Mouse (Mus musculus): Measurements from ENCODE around the gene Osbpl10.

Osbpl10 gene

GRCm38 (mm10) chr9:115032786-115033185 lies 54.4 kb downstream of the Osbpl10 start:
- DNase-seq (ENCODE audit: low spot score): no peak

- DNase-seq (ENCODE audit: low spot score): no peak
Observed at GRCm38 (mm10) chr9:115034271-115034670, 55.9 kb downstream of the Osbpl10 start.

DNA sequence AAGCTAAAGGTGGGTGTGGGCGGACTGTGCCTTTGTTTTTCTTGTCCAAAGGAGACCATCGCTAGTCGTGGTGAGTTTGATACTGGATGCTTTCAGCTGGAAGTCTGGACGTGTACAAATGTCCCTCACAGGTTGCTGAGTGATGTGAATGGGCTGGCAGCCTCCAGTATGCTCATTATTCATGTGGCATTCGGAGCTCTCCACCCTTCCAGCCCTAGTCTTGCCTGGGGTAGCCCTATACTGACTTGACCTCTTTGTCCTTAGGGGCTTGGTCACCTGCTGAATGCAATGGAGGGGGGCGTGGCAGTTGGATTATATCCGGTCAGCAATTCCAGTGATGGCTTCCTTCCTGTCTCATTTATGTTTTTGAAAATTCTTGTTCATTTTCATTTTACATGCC lies 56.4 kb downstream of the Osbpl10 start:
- no peak for DNase-seq (ENCODE audit: low spot score)

GRCm38 (mm10) chr9:115038215-115038614 lies 59.8 kb downstream of the Osbpl10 start:
- DNase-seq (ENCODE audit: low spot score): no peak

- no peak for DNase-seq (ENCODE audit: low spot score)
Observed at GRCm38 (mm10) chr9:115038686-115039085, 60.3 kb downstream of the Osbpl10 start.

DNA sequence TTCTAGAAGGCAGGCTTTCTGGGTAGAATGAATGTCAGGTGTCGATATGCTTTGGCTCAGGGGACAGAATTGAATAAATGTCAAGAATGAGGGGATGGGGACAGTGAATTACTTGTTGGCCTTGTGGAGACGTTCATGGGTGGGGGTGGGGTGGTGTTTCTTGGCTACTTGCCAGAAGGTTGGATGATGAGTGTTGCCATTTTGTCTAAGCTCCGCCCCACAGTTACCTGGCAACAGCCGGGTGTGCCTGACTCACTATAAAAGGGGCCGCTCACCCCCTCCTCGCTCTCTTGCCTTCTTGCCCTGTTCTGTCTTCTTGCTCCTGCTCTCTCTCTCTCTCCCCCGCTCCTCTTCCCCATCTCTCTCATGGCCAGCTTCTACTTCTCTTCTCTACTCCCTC lies 60.9 kb downstream of the Osbpl10 start:
- no peak for DNase-seq (ENCODE audit: low spot score)

- no peak for DNase-seq (ENCODE audit: low spot score)
Observed at GRCm38 (mm10) chr9:115042571-115042970, 64.2 kb downstream of the Osbpl10 start.

- no peak for DNase-seq (ENCODE audit: low spot score)
Observed at GRCm38 (mm10) chr9:115042971-115043706, 64.8 kb downstream of the Osbpl10 start.

- DNase-seq (ENCODE audit: low spot score): no peak
Observed at GRCm38 (mm10) chr9:115043881-115044770, 65.8 kb downstream of the Osbpl10 start.

- no peak for DNase-seq (ENCODE audit: low spot score)
Observed at GRCm38 (mm10) chr9:115045087-115045800, 66.9 kb downstream of the Osbpl10 start.

GRCm38 (mm10) chr9:115046701-115047100 lies 68.3 kb downstream of the Osbpl10 start:
- DNase-seq (ENCODE audit: low spot score): no peak

GRCm38 (mm10) chr9:115048340-115048739 lies 70.0 kb downstream of the Osbpl10 start:
- DNase-seq (ENCODE audit: low spot score): no peak

GRCm38 (mm10) chr9:115048861-115049260 lies 70.5 kb downstream of the Osbpl10 start:
- DNase-seq (ENCODE audit: low spot score): no peak

- DNase-seq (ENCODE audit: low spot score): no peak
Observed at GRCm38 (mm10) chr9:115049981-115050720, 71.8 kb downstream of the Osbpl10 start.

DNA sequence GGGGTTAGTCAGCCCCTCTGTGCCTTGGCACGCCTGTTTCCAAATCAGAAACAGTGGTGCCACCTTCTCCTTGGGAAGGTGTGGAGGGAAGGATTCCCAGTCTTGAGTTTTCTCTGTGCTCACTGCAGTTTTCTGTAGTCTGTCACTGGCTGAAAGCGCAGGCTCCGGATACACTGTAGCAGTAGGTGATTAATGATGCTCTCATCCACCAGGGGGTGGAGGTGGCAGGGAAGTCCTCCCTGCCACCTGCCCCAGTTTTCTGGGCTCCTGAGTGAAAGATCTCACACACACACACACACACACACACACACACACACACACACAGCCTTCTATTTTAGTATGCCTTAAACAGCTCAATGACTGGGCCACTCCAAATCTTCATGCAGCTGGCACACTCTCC lies 73.6 kb downstream of the Osbpl10 start:
- no peak for DNase-seq (ENCODE audit: low spot score)

- no peak for DNase-seq (ENCODE audit: low spot score)
Observed at GRCm38 (mm10) chr9:115053779-115054178, 75.4 kb downstream of the Osbpl10 start.

GRCm38 (mm10) chr9:115055041-115055830 lies 76.9 kb downstream of the Osbpl10 start:
- no peak for DNase-seq (ENCODE audit: low spot score)

GRCm38 (mm10) chr9:115058806-115059205 lies 80.4 kb downstream of the Osbpl10 start:
- no peak for DNase-seq (ENCODE audit: low spot score)

- no peak for DNase-seq (ENCODE audit: low spot score)
Observed at GRCm38 (mm10) chr9:115064834-115065233, 86.5 kb downstream of the Osbpl10 start.

DNA sequence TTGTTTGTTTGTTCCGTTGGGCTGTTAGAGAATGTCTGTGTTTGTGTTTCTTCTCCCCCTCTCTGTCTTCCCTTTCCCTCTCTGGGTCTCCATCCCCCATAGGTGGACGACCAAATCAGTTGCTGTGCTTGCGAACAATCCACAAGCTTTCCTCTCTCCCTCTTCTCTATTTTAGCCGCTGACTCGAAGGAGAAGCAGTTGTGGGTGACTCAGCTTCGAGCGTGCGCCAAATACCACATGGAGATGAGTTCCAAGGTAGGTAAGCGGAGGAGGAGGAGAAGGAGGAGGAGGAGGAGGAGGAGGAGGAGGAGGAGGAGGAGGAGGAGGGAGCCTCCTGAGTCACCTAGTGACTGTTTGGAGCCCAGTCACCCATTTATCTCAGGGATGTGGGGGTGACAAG lies 88.7 kb downstream of the Osbpl10 start:
- no peak for DNase-seq (ENCODE audit: low spot score)

GRCm38 (mm10) chr9:115075191-115075590 lies 96.8 kb downstream of the Osbpl10 start:
- DNase-seq (ENCODE audit: low spot score): no peak

Measured in left cerebral cortex, adult 11 months (tissue).